Mouse (Mus musculus) small intestine, adult 2 months (tissue): ENCODE measurements around the gene Cnep1r1. TPM values are rescaled to one million over a fixed set of nuclear protein-coding genes. Genes with fewer than 3 reads are reported as not detected.

Experiments
- H3K27ac ChIP-seq: fragments of 200-500 bp; 2 replicates; pipeline ENCODE4 v1.5.1; 2012; ENCODE audit warnings: low read depth, low read length, control low read depth, inconsistent platforms; ENCODE audit not compliant: insufficient read depth
- H3K27me3 ChIP-seq: fragments of 200-500 bp; 2 replicates; pipeline ENCODE4 v1.6.1; 2012; ENCODE audit warnings: mild to moderate bottlenecking, moderate library complexity, low read length, inconsistent platforms; ENCODE audit not compliant: control insufficient read depth, insufficient read depth
- H3K36me3 ChIP-seq: fragments of 200-500 bp; 2 replicates; pipeline ENCODE4 v1.6.1; 2012; ENCODE audit warnings: mild to moderate bottlenecking, low read length, control low read depth, inconsistent platforms; ENCODE audit not compliant: control insufficient read depth, insufficient read depth
- H3K4me1 ChIP-seq: fragments of 200-500 bp; 2 replicates; pipeline ENCODE4 v1.6.1; 2012; ENCODE audit warnings: low read length, inconsistent platforms, mixed read lengths; ENCODE audit not compliant: control insufficient read depth, insufficient read depth, insufficient read length
- H3K4me3 ChIP-seq: fragments of 200-500 bp; 2 replicates; pipeline ENCODE4 v1.5.1; 2012; ENCODE audit warnings: low read depth, mild to moderate bottlenecking, control low read depth, inconsistent platforms, low read length, moderate library complexity
- CTCF ChIP-seq: fragments of 200-500 bp; IDR thresholded peaks from 2 replicates; pipeline ENCODE4 v1.5.1; 2012; ENCODE audit warnings: low read depth, mild to moderate bottlenecking, control low read depth, inconsistent platforms, low read length, moderate library complexity, mixed read lengths; ENCODE audit not compliant: insufficient replicate concordance, insufficient read length; ENCODE audit errors: extremely low read depth
- POLR2A ChIP-seq: fragments of 200-500 bp; IDR thresholded peaks from 2 replicates; pipeline ENCODE4 v1.6.1; 2012; ENCODE audit warnings: low read depth, mild to moderate bottlenecking, control low read depth, inconsistent platforms, low read length, moderate library complexity
- WGBS: fragments of 180-500 bp; shearing (Covaris S2); methylation state at CpG from one replicate; pipeline ENCODE4 v1.1.7; 2018; 5-methylcytosine and 5-hydroxymethylcytosine counted together
- polyA plus RNA-seq: library from polyadenylated mRNA; depleted of rRNA; stranded (reverse); fragments of >200 nt; gene quantifications from 2 replicates; pipeline ENCODE4 v1.2.3, GENCODE M21; 2012

The Cnep1r1 gene
- polyA plus RNA-seq, 1 experiment, result 8.4 TPM

GRCm38 (mm10) chr8:88109241-88109640, 9.3 kb upstream of the Cnep1r1 start:
- TF ChIP-seq POLR2A (no peak), CTCF (no peak)
- H3K27me3 ChIP-seq, result no peaks in the 10 kb centered on the region
- WGBS, result 89% methylated on average over 4 of the region's 4 CpGs

DNA sequence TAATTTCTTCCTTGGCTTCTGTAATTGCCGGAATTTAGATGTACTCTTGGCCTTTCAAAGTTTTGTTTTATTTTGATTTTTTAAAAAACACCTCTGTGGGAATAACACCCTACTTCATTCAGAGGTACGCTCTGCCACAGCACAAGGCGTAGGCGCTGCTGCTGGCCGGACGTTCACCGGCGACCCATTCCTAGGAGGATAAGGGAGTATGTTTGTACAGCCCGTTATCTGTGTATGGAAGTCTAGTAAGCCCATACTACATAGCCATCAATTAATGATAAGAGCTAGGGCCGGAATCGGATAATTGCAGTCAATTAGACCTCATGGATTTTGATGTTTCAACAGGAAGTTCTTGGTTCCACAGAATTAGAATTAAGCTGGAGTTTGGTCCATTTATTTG, 507 bp downstream of the Cnep1r1 start:
- 1% methylated on average over 11 of the region's 11 CpGs for WGBS
- no peaks in the 10 kb centered on the region for H3K27me3 ChIP-seq

More at GRCm38 (mm10) chr8:88109241-88109640, 9.3 kb upstream of the Cnep1r1 start:
- Histone ChIP-seq H3K36me3 (no peaks in the 10 kb centered on the region), H3K4me3 (no peak overlapping the region), H3K27ac (no peak overlapping the region), H3K4me1 (no peaks in the 10 kb centered on the region)

GRCm38 (mm10) chr8:88124850-88125249, 6.3 kb downstream of the Cnep1r1 start:
- WGBS, result 95% methylated on average over 2 of the region's 2 CpGs
- Histone ChIP-seq H3K4me1 (no peaks in the 10 kb centered on the region), H3K36me3 (peaks cover 26% of the 10 kb centered on the region), H3K27ac (no peak overlapping the region), H3K4me3 (no peak overlapping the region), H3K27me3 (no peaks in the 10 kb centered on the region)
- TF ChIP-seq POLR2A (no peak), CTCF (no peak)

More for the DNA sequence above, 507 bp downstream of the Cnep1r1 start:
- TF ChIP-seq POLR2A (no peak), CTCF (no peak; the same call in 1 of the 2 replicates)
- Histone ChIP-seq H3K27ac (peak overlapping the region; percentile 83), H3K4me3 (peak overlapping the region; percentile 99), H3K4me1 (peaks cover 3% of the 10 kb centered on the region; the same call in 1 of the 2 replicates), H3K36me3 (peaks cover 5% of the 10 kb centered on the region)

DNA sequence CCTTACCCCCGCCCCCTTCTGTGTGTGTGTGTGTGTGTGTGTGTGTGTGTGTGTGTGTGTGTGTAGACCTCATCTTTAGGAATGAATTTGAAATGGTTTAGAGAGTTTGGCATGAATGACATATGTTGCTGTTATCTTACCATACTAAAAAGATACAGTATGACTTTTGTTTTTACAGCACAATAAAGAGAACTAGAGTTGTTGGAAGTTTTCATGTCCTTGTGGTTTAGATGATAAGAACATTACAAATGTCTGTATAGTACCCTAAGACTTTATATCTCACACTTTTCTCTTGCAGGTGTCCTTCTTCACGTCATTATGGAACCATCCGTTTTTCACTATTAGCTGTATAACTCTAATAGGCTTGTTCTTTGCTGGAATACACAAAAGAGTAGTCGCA, 10.8 kb downstream of the Cnep1r1 start:
- no peaks in the 10 kb centered on the region for H3K4me1 ChIP-seq
- peaks cover 39% of the 10 kb centered on the region for H3K36me3 ChIP-seq
- H3K4me3 ChIP-seq, result no peak overlapping the region
- no peaks in the 10 kb centered on the region for H3K27me3 ChIP-seq
- WGBS, result 85% methylated on average over 4 of the region's 4 CpGs
- H3K27ac ChIP-seq, result no peak overlapping the region
- TF ChIP-seq CTCF (no peak), POLR2A (no peak)

- H3K36me3 ChIP-seq, result peaks cover 39% of the 10 kb centered on the region
- H3K4me1 ChIP-seq, result no peaks in the 10 kb centered on the region
- H3K4me3 ChIP-seq, result no peak overlapping the region
- 63% methylated on average over 7 of the region's 7 CpGs for WGBS
- TF ChIP-seq POLR2A (no peak), CTCF (no peak)
- no peaks in the 10 kb centered on the region for H3K27me3 ChIP-seq
- no peak overlapping the region for H3K27ac ChIP-seq
Measured at GRCm38 (mm10) chr8:88130754-88131317, 12.3 kb downstream of the Cnep1r1 start.

- Histone ChIP-seq H3K4me1 (no peaks in the 10 kb centered on the region), H3K36me3 (peaks cover 18% of the 10 kb centered on the region), H3K27me3 (no peaks in the 10 kb centered on the region), H3K27ac (peak within 1 kb of the TSS; percentile 74), H3K4me3 (peak within 1 kb of the TSS; percentile 85)
- TF ChIP-seq CTCF (peak; percentile 14; the same call in 1 of the 2 replicates), POLR2A (peak; percentile 48)
- WGBS, result under 1% methylated on average over 79 of the region's 79 CpGs
Measured at GRCm38 (mm10) chr8:88137748-88138484, 19.3 kb downstream of the Cnep1r1 start, which contains the start of gene Heatr3. Gene Heatr3, plus strand, starts transcription at chr8:88137855.

DNA sequence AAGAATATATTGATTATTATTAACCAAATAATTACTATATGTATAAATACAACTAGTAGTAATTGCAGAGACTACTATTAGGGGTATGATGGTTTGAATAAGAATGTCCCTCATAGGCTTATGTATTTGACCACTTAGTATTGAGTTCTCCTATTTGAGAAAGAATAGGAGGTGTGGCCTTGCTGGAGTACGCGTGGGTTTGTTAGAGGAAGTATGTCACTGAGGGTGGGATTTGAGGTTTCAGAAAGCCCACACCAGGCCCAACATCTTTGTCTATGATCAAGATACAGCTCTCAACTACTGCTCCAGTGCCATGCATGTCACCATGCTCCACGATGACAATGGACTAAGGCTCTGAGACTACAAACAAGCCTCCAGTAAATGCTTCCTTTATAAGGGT, 20.7 kb downstream of the Cnep1r1 start:
- peaks cover 18% of the 10 kb centered on the region for H3K36me3 ChIP-seq
- no peak overlapping the region for H3K4me3 ChIP-seq
- TF ChIP-seq CTCF (no peak), POLR2A (no peak)
- H3K27me3 ChIP-seq, result no peaks in the 10 kb centered on the region
- H3K4me1 ChIP-seq, result no peaks in the 10 kb centered on the region
- WGBS, result 87% methylated on average over 3 of the region's 3 CpGs
- no peak overlapping the region for H3K27ac ChIP-seq
